Mouse (Mus musculus): ENCODE results near the gene Tbc1d5. TPM values are rescaled to one million over a fixed set of nuclear protein-coding genes. Genes with fewer than 3 reads are reported as not detected.
"Not testable (repeated sequence)": the region's sequence is repeated elsewhere in the genome, so short reads cannot be mapped to it uniquely, and the experiment has no call there.

The Tbc1d5 gene
- polyA plus RNA-seq, 1 experiment from 2014 or later: 23.7 TPM

DNA sequence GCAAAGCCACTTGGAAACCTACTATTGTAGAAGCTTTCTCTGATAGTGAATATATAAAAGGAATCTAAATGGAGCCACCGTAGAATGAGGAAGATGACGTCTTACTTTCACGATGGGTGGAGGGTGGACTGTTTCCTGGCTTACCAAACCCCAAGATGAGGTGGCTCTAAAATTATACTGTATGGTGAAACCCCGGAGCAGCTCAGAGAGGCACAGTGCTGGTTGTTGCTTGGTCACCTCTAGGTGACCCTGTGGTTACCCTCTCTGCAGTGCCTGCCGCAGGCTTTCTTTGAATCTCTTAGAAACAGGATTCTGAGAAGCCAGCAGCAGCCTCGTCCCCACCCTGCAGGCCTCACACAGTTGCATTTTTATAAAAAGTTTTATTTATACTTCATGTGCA is 449.6 kb downstream of the Tbc1d5 start:
- DNase-seq (ENCODE audit: low read depth, low spot score): no peak
- CTCF ChIA-PET: interaction anchor here (1.1 to 1.2 kb wide), 2 partner anchors 10 to 12 kb away, joined by 3 read pairs; no protein-coding TSS in a partner anchor
- POLR2A ChIA-PET: no interaction called here
- H3K27me3 ChIP-seq: peaks cover 3% of the 10 kb centered on the region
- ATAC-seq: no peak
- TF ChIP-seq CTCF (IDR thresholded peaks at IDR 0.05): no peak
- in situ Hi-C loops (cut with MboI; ENCODE audit: low pct_unique_long_range_greater_than_20kb): no loop called here

DNA sequence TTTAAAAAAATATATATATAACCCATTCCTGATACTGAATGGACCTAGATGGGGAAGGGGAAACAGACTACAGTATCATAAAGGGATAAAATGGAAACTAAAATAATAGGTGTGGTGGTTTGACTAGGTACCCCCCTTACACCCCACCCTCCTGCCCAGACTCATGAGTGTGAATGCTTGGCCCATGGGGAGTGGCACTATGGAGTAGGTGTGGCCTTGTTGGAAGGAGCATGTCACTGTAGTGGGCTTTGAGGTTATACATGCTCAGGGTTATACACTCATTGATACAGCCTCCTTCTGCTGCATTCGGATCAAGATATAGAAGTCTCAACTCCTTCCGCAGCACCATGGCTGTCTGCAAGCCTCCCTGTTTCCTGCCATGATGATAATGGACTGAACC is 450.1 kb downstream of the Tbc1d5 start:
- ChIA-PET CTCF (interaction anchor here (1.2 kb wide), 1 partner anchor 9 kb away, joined by 3 read pairs; no protein-coding TSS in a partner anchor), POLR2A (no interaction called here)
- DNase-seq (ENCODE audit: low read depth, low spot score) (no peak), ATAC-seq (no peak)
- H3K27me3 ChIP-seq: peaks cover 3% of the 10 kb centered on the region
- TF ChIP-seq CTCF (IDR thresholded peaks at IDR 0.05): no peak
- in situ Hi-C loops (cut with MboI; ENCODE audit: low pct_unique_long_range_greater_than_20kb): no loop called here

DNA sequence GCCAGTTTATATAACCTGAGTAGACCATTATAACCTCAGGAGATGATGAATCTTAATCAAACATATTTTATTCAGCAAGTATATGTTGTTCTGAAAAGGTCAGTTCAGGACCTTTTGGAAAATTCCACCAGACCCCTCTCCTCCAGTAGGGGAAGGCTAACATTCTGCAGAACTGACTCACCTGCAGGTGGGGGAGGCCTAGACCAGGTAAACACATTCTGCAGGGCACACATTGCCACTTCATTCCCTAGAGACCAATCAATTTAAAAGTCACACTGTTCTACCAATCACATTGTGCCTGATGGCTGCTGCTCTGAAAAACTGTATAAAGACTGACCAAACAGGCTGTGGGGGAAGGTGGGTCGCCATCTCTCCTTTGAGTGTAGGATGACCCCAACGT is 452.9 kb downstream of the Tbc1d5 start:
- ChIA-PET CTCF (no interaction called here), POLR2A (no interaction called here)
- no peak for TF ChIP-seq CTCF (IDR thresholded peaks at IDR 0.05)
- ATAC-seq (no peak), DNase-seq (ENCODE audit: low read depth, low spot score) (no peak)
- in situ Hi-C loops (cut with MboI; ENCODE audit: low pct_unique_long_range_greater_than_20kb): no loop called here
- H3K27me3 ChIP-seq: peaks cover 7% of the 10 kb centered on the region

DNA sequence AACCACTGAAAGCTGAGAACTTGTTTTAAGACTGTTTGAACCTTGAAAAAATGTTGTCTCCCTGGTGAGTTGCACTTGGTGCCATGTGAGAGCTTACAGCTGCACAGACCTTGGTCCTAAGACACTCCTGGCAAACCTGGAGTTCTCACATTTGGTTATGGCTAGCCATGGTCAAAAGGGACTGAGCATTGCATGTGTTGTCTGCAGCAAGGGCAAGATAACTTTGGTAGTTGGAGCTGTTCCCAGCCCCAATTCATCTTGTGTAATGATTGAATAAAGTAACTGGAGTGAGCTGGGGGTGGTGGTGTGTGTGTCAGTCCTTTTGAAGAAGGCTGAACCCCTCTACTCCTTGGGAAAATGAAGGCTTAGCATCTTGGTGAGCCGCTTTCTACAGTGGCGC is 454.8 kb downstream of the Tbc1d5 start:
- in situ Hi-C loops (cut with MboI; ENCODE audit: low pct_unique_long_range_greater_than_20kb): no loop called here
- H3K27me3 ChIP-seq: peaks cover 15% of the 10 kb centered on the region
- ChIA-PET CTCF (interaction anchor here (2.2 kb wide), 1 partner anchor 10 kb away, joined by 5 read pairs; no protein-coding TSS in a partner anchor), POLR2A (no interaction called here)
- no peak for DNase-seq (ENCODE audit: low read depth, low spot score)
- ATAC-seq: no peak
- TF ChIP-seq CTCF (IDR thresholded peaks at IDR 0.05): no peak

DNA sequence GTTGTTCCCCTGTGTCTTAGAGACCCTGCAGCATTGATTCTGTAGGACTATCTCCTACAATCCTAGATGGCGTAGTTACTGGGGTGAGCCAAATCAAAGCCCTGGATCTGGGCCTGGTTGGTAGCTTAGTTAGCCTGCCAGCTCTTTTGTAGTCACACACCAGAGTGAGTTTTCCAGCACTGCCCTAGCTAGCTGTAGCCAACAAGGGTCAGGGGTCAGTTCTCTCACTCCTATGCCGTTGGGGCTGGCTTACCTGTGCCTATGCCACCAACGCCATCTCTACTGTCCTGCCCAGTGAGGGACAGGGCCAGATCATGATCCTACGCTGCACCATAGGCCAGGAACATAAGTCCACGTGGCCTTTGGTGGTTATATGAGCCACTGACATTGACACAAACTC is 461.6 kb downstream of the Tbc1d5 start:
- DNase-seq (ENCODE audit: low read depth, low spot score) (no peak), ATAC-seq (no peak)
- CTCF ChIA-PET: no interaction called here
- POLR2A ChIA-PET: interaction anchor here (0.5 kb wide), 1 partner anchor 1163 kb away, joined by 7 read pairs; no protein-coding TSS in a partner anchor
- H3K27me3 ChIP-seq: peaks cover 12% of the 10 kb centered on the region
- TF ChIP-seq CTCF (IDR thresholded peaks at IDR 0.05): no peak
- in situ Hi-C loops (cut with MboI; ENCODE audit: low pct_unique_long_range_greater_than_20kb): no loop called here

DNA sequence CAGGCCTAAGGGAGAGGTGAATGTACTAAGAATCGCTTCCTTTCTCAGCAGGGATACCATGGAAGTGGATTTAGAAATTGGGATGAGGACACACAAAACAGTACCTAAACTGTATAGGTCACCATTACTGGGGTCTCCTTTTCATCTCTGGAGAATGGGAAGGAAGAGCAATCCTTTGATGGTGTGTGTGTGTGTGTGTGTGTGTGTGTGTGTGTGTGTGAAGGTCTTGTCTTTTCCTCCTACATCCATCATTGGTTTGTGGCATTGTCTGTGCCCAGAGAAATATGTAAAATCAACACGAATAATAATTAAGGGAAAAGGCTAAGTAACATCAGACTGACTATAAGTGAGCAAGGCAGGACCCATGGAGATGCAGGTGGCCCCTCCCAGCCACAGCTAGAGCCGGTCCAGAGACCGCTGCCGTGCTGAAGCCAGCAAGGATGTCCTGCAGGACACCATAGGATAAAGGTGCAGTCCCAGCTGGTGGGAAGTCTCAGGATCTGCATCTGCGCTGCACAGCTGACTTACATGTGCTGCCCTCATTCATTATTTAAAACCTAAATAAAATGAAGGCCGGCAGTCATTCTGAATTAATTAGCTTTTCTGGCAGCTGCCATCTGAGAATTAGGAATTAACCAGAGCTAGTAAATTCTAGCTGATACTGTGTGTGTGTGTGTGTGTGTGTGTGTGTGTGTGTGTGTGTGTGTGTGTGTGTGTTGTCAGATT is 468.5 kb downstream of the Tbc1d5 start:
- CTCF ChIA-PET: interaction anchor here (1.5 kb wide), 1 partner anchor 13 kb away, joined by 3 read pairs; no protein-coding TSS in a partner anchor
- no peak for DNase-seq (ENCODE audit: low read depth, low spot score)
- peaks cover 4% of the 10 kb centered on the region for H3K27me3 ChIP-seq
- in situ Hi-C loops (cut with MboI; ENCODE audit: low pct_unique_long_range_greater_than_20kb): no loop called here
- no peak for ATAC-seq
- TF ChIP-seq CTCF (IDR thresholded peaks at IDR 0.05): no peak
- POLR2A ChIA-PET: no interaction called here

DNA sequence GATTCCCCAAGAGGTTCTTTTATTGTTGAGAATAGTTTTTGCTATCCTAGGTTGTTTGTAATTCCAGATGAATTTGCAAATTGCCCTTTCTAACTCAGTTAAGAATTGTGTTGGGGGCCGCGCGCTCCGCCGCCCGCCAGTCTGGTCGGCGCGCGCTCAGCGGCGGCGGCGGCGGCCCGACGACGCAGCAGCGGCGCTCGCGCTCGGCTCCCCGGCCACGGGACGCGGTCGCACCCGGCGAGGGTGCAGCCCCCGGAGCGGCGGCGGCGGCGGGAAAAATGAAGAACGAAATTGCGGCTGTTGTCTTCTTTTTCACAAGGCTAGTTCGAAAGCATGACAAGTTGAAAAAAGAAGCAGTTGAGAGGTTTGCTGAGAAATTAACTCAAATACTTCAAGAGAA is 480.7 kb downstream of the Tbc1d5 start:
- POLR2A ChIA-PET; DNase-seq (ENCODE audit: low read depth, low spot score); in situ Hi-C loops (cut with MboI; ENCODE audit: low pct_unique_long_range_greater_than_20kb); H3K27me3 ChIP-seq; CTCF ChIA-PET; ATAC-seq: not testable (repeated sequence)

DNA sequence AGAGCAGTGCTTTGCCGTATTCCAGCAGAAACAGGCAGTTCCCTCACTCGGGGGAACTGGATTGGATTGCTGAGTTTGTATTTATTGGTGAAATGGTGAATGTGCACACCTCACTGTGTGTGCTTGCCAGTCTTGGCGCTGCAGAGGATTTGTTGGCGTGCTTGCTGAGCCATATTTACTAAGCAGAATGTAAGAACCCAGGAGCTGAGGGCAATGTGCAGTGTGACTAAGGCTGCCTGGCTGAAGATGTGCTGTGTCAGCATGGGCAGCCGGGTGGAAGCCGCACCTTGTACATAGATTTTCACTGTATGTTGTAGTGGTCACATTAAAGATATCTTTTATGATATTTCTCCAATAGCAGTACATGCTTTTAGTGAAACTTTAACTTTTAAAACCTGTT is 491.0 kb downstream of the Tbc1d5 start:
- in situ Hi-C loops (cut with MboI; ENCODE audit: low pct_unique_long_range_greater_than_20kb): no loop called here
- no peak for DNase-seq (ENCODE audit: low read depth, low spot score)
- CTCF ChIA-PET: no interaction called here
- peaks cover 11% of the 10 kb centered on the region for H3K27me3 ChIP-seq
- ATAC-seq: no peak
- POLR2A ChIA-PET: no interaction called here
- no peak for TF ChIP-seq CTCF (IDR thresholded peaks at IDR 0.05)

DNA sequence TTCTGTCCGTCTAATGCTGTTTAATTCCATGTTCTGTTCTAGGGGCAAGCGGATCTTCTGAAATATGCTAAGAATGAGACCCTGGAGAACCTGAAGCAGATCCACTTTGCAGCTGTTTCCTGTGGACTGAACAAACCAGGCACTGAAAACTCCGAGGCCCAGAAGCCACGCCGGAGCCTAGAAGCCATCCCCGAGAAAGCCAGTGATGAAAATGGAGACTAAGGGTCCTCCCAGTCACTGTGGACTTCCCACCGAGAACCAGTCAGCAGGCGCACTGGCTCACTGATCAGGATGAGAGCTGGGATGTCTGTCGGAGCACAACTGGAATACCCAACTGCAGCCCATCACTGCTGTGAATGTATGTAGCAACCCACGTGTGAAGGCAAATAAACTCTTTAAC is 491.5 kb downstream of the Tbc1d5 start:
- CTCF ChIA-PET: no interaction called here
- ATAC-seq (no peak), DNase-seq (ENCODE audit: low read depth, low spot score) (no peak)
- peaks cover 14% of the 10 kb centered on the region for H3K27me3 ChIP-seq
- no peak for TF ChIP-seq CTCF (IDR thresholded peaks at IDR 0.05)
- POLR2A ChIA-PET: no interaction called here
- in situ Hi-C loops (cut with MboI; ENCODE audit: low pct_unique_long_range_greater_than_20kb): no loop called here

DNA sequence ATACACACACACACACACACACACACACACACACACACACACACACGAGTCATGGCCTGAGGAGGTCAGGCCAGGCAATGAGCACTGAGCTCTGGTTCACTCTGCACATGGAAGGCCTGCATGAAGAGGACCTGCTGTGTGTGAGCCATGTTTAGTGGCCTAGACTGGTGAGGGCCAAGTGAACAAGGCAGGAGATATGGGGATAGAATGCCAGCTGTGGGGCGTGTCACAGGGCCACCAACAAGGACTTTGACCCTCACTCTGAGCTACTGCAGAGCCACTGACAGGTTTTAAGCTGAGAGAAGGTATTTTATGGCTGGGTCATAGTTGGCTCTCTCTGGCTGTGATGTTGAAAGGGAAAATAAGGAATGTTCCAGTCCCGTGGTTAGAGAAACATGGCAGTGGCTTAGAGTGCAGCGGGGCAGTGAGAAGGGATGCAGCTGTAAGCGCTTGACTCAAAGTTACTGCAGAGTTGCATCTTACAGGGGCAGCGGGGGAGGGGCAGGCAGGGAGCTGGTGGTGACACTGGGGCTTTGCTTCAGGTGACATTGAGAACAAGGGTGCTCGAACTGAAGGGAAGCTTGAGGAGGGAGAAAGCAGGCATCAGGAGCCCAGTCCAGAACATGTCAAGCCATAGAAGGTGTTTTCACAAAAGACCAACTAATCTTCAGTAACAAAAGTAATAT is 494.0 kb downstream of the Tbc1d5 start:
- in situ Hi-C loops (cut with MboI; ENCODE audit: low pct_unique_long_range_greater_than_20kb): no loop called here
- peaks cover 18% of the 10 kb centered on the region for H3K27me3 ChIP-seq
- ATAC-seq: no peak
- POLR2A ChIA-PET: no interaction called here
- no peak for TF ChIP-seq CTCF (IDR thresholded peaks at IDR 0.05)
- CTCF ChIA-PET: no interaction called here
- no peak for DNase-seq (ENCODE audit: low read depth, low spot score)
